Mouse (Mus musculus): ENCODE measurements around the gene Prss50. TPM values are rescaled to one million over a fixed set of nuclear protein-coding genes. Genes with fewer than 3 reads are reported as not detected.

Prss50 gene
- polyA plus RNA-seq, 1 experiment from 2014 or later, result 0.34 TPM

DNA sequence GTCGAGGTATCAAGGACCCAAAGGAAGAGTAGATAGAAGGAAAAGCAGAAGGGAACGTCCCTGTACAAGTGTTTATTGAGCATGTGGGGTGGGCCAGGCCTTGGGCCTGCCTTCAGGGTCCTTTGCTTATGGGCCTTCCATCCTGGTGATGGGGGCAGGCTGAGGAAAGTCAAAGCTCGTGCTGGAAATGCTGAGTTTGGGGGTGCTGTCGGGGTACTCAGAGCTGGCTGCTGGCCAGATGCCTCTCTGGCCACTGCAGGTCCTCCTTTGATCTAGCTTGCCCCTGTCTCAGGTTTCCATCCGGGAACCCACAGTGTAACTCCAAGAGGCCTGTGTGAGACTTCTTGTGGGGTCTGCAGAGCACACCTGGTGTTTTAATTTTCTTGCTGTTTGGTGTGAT, 756 bp downstream of the Prss50 start:
- 63% methylated on average over 5 of the region's 5 CpGs for WGBS
- Histone ChIP-seq H3K27me3 (ENCODE audit: control insufficient read depth, insufficient read depth, low read length) (peaks cover 5% of the 10 kb centered on the region; the same call in 1 of the 2 replicates), H3K36me3 (ENCODE audit: control insufficient read depth, insufficient read depth, low read length) (no peaks in the 10 kb centered on the region), H3K9me3 (ENCODE audit: control insufficient read depth, low read length) (no peaks in the 10 kb centered on the region), H3K4me1 (ENCODE audit: control insufficient read depth, insufficient read depth, low read length) (no peaks in the 10 kb centered on the region), H3K4me3 (replicated peaks; ENCODE audit: low read depth, low read length) (no peak overlapping the region), H3K27ac (replicated peaks; ENCODE audit: low read depth, low read length) (no peak overlapping the region), H3K9ac (replicated peaks; ENCODE audit: low read length) (no peak overlapping the region), H3K4me2 (ENCODE audit: low read length) (no peak overlapping the region)
- DNase-seq (no peak), ATAC-seq (ENCODE audit: low FRiP score, low TSS enrichment) (no peak)

- no peaks in the 10 kb centered on the region for H3K9me3 ChIP-seq (ENCODE audit: control insufficient read depth, low read length)
- no peaks in the 10 kb centered on the region for H3K36me3 ChIP-seq (ENCODE audit: control insufficient read depth, insufficient read depth, low read length)
- peaks cover 5% of the 10 kb centered on the region; the same call in 1 of the 2 replicates for H3K27me3 ChIP-seq (ENCODE audit: control insufficient read depth, insufficient read depth, low read length)
- ATAC-seq (ENCODE audit: low FRiP score, low TSS enrichment) (no peak), DNase-seq (no peak)
- H3K27ac ChIP-seq (replicated peaks; ENCODE audit: low read depth, low read length), result no peak overlapping the region
- H3K9ac ChIP-seq (replicated peaks; ENCODE audit: low read length), result no peak overlapping the region
- no peak overlapping the region for H3K4me3 ChIP-seq (replicated peaks; ENCODE audit: low read depth, low read length)
- H3K4me1 ChIP-seq (ENCODE audit: control insufficient read depth, insufficient read depth, low read length), result no peaks in the 10 kb centered on the region
- no peak overlapping the region for H3K4me2 ChIP-seq (ENCODE audit: low read length)
- WGBS, result 93% methylated on average over 5 of the region's 5 CpGs
These were observed 1.3 kb downstream of the Prss50 start for GRCm38 (mm10) chr9:110858967-110859596.

GRCm38 (mm10) chr9:110871030-110871429, 13.3 kb downstream of the Prss50 start:
- Histone ChIP-seq H3K27me3 (ENCODE audit: control insufficient read depth, insufficient read depth, low read length) (peaks cover 5% of the 10 kb centered on the region; the same call in 1 of the 2 replicates), H3K9me3 (ENCODE audit: control insufficient read depth, low read length) (no peaks in the 10 kb centered on the region), H3K9ac (replicated peaks; ENCODE audit: low read length) (no peak overlapping the region), H3K4me2 (ENCODE audit: low read length) (no peak overlapping the region), H3K4me3 (replicated peaks; ENCODE audit: low read depth, low read length) (no peak overlapping the region), H3K27ac (replicated peaks; ENCODE audit: low read depth, low read length) (no peak overlapping the region), H3K4me1 (ENCODE audit: control insufficient read depth, insufficient read depth, low read length) (peaks cover 21% of the 10 kb centered on the region), H3K36me3 (ENCODE audit: control insufficient read depth, insufficient read depth, low read length) (no peaks in the 10 kb centered on the region)
- peak; percentile 71 for DNase-seq
- no peak for ATAC-seq (ENCODE audit: low FRiP score, low TSS enrichment)
- 20% methylated on average over 7 of the region's 7 CpGs for WGBS

GRCm38 (mm10) chr9:110873681-110874659, 16.2 kb downstream of the Prss50 start:
- no peaks in the 10 kb centered on the region for H3K36me3 ChIP-seq (ENCODE audit: control insufficient read depth, insufficient read depth, low read length)
- peaks cover 21% of the 10 kb centered on the region for H3K4me1 ChIP-seq (ENCODE audit: control insufficient read depth, insufficient read depth, low read length)
- WGBS, result 5% methylated on average over 40 of the region's 40 CpGs
- H3K9me3 ChIP-seq (ENCODE audit: control insufficient read depth, low read length), result no peaks in the 10 kb centered on the region
- DNase-seq, result peak; percentile 83
- peak overlapping the region; percentile 57 for H3K4me2 ChIP-seq (ENCODE audit: low read length)
- peaks cover 5% of the 10 kb centered on the region for H3K27me3 ChIP-seq (ENCODE audit: control insufficient read depth, insufficient read depth, low read length)
- H3K27ac ChIP-seq (replicated peaks; ENCODE audit: low read depth, low read length), result 0 out of 2 replicates have a peak overlapping the region, but pooled peaks have one; percentile 41
- peak; percentile 56; the same call in 1 of the 2 replicates for ATAC-seq (ENCODE audit: low FRiP score, low TSS enrichment)
- H3K9ac ChIP-seq (replicated peaks; ENCODE audit: low read length), result peak overlapping the region; percentile 45
- peak overlapping the region; percentile 24 for H3K4me3 ChIP-seq (replicated peaks; ENCODE audit: low read depth, low read length)

GRCm38 (mm10) chr9:110874660-110875191, 17.0 kb downstream of the Prss50 start:
- Histone ChIP-seq H3K9me3 (ENCODE audit: control insufficient read depth, low read length) (no peaks in the 10 kb centered on the region), H3K36me3 (ENCODE audit: control insufficient read depth, insufficient read depth, low read length) (no peaks in the 10 kb centered on the region), H3K4me2 (ENCODE audit: low read length) (peak overlapping the region; percentile 57; the same call in 1 of the 2 replicates), H3K4me3 (replicated peaks; ENCODE audit: low read depth, low read length) (no peak overlapping the region), H3K27me3 (ENCODE audit: control insufficient read depth, insufficient read depth, low read length) (peaks cover 13% of the 10 kb centered on the region), H3K27ac (replicated peaks; ENCODE audit: low read depth, low read length) (peak overlapping the region; percentile 41; the same call in 1 of the 2 replicates), H3K4me1 (ENCODE audit: control insufficient read depth, insufficient read depth, low read length) (peaks cover 21% of the 10 kb centered on the region), H3K9ac (replicated peaks; ENCODE audit: low read length) (no peak overlapping the region)
- 7% methylated on average over 3 of the region's 3 CpGs for WGBS
- DNase-seq (no peak), ATAC-seq (ENCODE audit: low FRiP score, low TSS enrichment) (peak; percentile 46)

DNA sequence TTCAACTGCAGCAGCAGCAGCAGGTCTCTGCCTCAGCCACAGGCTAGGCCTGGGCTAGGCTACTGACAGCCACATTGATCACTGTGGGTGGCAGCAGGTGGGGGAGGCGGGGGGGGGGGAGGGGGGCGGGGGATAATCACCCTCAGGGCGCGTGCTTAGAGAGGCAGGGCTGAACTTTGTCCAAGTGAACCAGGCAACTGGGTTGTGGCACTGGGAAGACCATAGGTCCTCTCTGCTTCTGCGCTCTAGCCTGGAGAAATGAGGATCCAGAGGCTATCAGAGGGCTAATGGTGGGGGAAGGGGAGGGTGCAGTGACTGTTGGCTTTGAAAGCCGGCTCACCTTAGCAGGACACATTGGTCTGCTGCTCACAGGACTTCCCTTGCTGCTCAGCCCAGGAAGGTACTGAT, 17.5 kb downstream of the Prss50 start:
- Histone ChIP-seq H3K27me3 (ENCODE audit: control insufficient read depth, insufficient read depth, low read length) (peaks cover 19% of the 10 kb centered on the region), H3K9ac (replicated peaks; ENCODE audit: low read length) (no peak overlapping the region), H3K36me3 (ENCODE audit: control insufficient read depth, insufficient read depth, low read length) (no peaks in the 10 kb centered on the region), H3K27ac (replicated peaks; ENCODE audit: low read depth, low read length) (0 out of 2 replicates have a peak overlapping the region, but pooled peaks have one; percentile 41), H3K4me2 (ENCODE audit: low read length) (no peak overlapping the region), H3K9me3 (ENCODE audit: control insufficient read depth, low read length) (no peaks in the 10 kb centered on the region), H3K4me3 (replicated peaks; ENCODE audit: low read depth, low read length) (no peak overlapping the region), H3K4me1 (ENCODE audit: control insufficient read depth, insufficient read depth, low read length) (peaks cover 21% of the 10 kb centered on the region)
- 21% methylated on average over 5 of the region's 6 CpGs for WGBS
- peak; percentile 32; the same call in 1 of the 2 replicates for ATAC-seq (ENCODE audit: low FRiP score, low TSS enrichment)
- DNase-seq, result no peak

DNA sequence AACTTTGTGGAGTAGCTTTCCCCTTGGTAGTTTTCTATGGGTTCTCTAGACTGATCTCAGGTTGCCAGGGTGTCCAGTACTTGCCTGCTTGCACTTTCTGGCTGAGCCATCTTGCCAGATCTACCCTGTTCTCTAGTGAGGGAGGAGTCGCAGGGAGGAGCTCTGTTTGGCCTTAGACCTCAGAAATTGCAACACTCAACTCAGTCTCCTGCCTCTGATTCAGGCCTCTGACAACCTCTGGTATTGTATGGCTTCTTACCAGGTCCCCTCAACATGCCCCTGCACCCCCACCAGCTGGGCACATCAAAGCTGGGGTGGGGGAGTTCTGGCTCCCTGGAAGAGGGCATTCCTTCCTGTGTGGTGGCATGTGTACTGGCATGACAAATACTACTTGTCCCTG, 19.6 kb downstream of the Prss50 start:
- H3K27ac ChIP-seq (replicated peaks; ENCODE audit: low read depth, low read length), result no peak overlapping the region
- WGBS, result 96% methylated on average over 1 of the region's 1 CpGs
- peaks cover 32% of the 10 kb centered on the region for H3K27me3 ChIP-seq (ENCODE audit: control insufficient read depth, insufficient read depth, low read length)

GRCm38 (mm10) chr9:110877888-110878287, 20.1 kb downstream of the Prss50 start:
- no peak overlapping the region for H3K27ac ChIP-seq (replicated peaks; ENCODE audit: low read depth, low read length)
- 87% methylated on average over 5 of the region's 5 CpGs for WGBS
- peaks cover 21% of the 10 kb centered on the region for H3K4me1 ChIP-seq (ENCODE audit: control insufficient read depth, insufficient read depth, low read length)
- H3K36me3 ChIP-seq (ENCODE audit: control insufficient read depth, insufficient read depth, low read length), result no peaks in the 10 kb centered on the region
- H3K9ac ChIP-seq (replicated peaks; ENCODE audit: low read length), result no peak overlapping the region
- H3K4me2 ChIP-seq (ENCODE audit: low read length), result no peak overlapping the region
- DNase-seq, result no peak
- peaks cover 30% of the 10 kb centered on the region for H3K27me3 ChIP-seq (ENCODE audit: control insufficient read depth, insufficient read depth, low read length)
- no peak for ATAC-seq (ENCODE audit: low FRiP score, low TSS enrichment)
- H3K4me3 ChIP-seq (replicated peaks; ENCODE audit: low read depth, low read length), result no peak overlapping the region
- H3K9me3 ChIP-seq (ENCODE audit: control insufficient read depth, low read length), result no peaks in the 10 kb centered on the region

More for the DNA sequence above, 19.6 kb downstream of the Prss50 start:
- no peak overlapping the region for H3K4me2 ChIP-seq (ENCODE audit: low read length)
- H3K9ac ChIP-seq (replicated peaks; ENCODE audit: low read length), result no peak overlapping the region
- no peak for ATAC-seq (ENCODE audit: low FRiP score, low TSS enrichment)
- H3K9me3 ChIP-seq (ENCODE audit: control insufficient read depth, low read length), result no peaks in the 10 kb centered on the region
- no peak overlapping the region for H3K4me3 ChIP-seq (replicated peaks; ENCODE audit: low read depth, low read length)
- no peaks in the 10 kb centered on the region for H3K36me3 ChIP-seq (ENCODE audit: control insufficient read depth, insufficient read depth, low read length)
- DNase-seq, result no peak
- H3K4me1 ChIP-seq (ENCODE audit: control insufficient read depth, insufficient read depth, low read length), result peaks cover 21% of the 10 kb centered on the region

Measured in midbrain, embryonic 14.5 days (tissue).